Mouse (Mus musculus) fat pad, adult 2 months (tissue): ENCODE results near the gene AI413582.

ENCODE experiments used
- DNase-seq: peaks from one replicate; pipeline ENCODE4 v3.0.0-alpha.2; 2011; ENCODE audit warnings: low read depth, low spot score; ENCODE audit errors: extremely low read depth

AI413582 gene

GRCm38 (mm10) chr17:27521303-27521702 is 44.3 kb downstream of the AI413582 start, which contains the start of gene Grm4:
Gene Grm4 (minus strand): TSS chr17:27521403.
- DNase-seq, result no peak

GRCm38 (mm10) chr17:27520557-27520956 is 45.0 kb downstream of the AI413582 start:
- no peak for DNase-seq

- no peak for DNase-seq
Measured at GRCm38 (mm10) chr17:27518700-27519595, 46.6 kb downstream of the AI413582 start.

DNA sequence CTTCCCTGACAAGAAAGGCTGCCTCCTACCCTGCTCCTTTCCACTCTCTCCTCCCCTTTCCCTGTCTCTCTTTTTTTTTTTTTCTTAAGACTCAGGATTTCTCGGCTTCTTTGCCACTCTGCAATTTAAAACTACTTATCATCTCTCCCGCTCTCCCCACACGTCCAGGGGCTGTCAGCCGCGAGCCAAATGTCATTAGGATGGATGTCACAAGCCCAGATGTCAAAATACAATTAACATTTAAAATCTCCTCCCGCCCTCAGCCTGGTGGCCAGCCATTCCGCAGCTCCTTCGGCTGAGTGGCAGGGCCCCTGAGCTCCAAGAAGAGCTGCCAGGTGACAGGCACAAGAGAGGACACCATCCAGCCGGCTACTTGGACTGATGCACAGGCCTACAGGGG is 47.3 kb downstream of the AI413582 start:
- no peak for DNase-seq

DNA sequence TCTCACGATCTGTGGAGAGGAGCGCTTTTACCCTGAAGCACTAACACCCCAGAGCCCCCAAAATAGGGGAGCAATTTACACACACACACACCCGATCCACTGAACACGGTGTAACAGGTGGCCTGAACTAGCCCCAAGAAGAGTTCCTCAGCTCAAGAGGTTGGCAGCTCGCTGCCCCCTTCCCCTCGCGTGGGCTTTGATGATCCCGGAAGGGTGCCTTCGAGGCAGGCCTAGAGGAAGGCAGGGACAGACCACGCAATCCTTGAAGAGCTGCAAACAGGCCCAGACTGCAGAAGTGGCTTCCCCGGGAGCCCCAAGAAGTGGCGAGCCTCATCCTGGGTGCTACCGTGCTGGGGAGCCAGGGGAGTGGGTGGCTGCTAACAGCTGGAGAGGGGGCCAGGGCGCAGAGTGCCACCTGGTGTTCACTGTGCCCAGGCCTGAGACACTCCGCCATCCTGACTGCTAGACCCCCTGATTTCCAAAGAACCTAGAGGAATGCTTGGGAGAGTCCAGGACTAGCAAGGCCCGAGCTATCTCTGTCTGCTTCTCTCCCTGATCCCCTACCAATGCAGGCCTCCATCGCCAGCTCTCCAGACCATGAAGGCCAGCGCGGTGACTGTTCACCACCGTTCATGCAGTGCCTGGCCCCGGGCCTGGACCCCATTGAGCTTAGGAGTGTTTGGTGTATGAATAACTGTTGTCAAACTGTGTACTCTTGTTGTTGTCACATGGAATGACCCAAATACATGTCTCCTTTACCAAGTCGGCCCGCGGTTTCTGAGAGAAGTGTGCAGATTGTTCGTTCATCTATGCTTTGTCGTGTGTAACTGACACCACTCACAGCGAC is 51.4 kb downstream of the AI413582 start:
- DNase-seq, result no peak
